Mouse (Mus musculus) ES-Bruce4 (cell line): ENCODE results near the gene Rap1gap2. TPM values are rescaled to one million over a fixed set of nuclear protein-coding genes. Genes with fewer than 3 reads are reported as not detected.
A peak's percentile ranks its signal among the peaks of the same experiment; 100 is the strongest.

Experiments used
- H3K27ac ChIP-seq: 2 replicates; pipeline ENCODE4 v1.5.1; 2012; ENCODE audit warnings: low read length, inconsistent platforms; ENCODE audit not compliant: insufficient read depth
- H3K27me3 ChIP-seq: 2 replicates; pipeline ENCODE4 v1.6.1; 2012; ENCODE audit warnings: mild to moderate bottlenecking, low read length, inconsistent platforms; ENCODE audit not compliant: control insufficient read depth, poor library complexity, insufficient read depth, severe bottlenecking
- H3K36me3 ChIP-seq: 2 replicates; pipeline ENCODE4 v1.6.1; 2012; ENCODE audit warnings: inconsistent platforms, mild to moderate bottlenecking, low read length, moderate library complexity; ENCODE audit not compliant: control insufficient read depth, poor library complexity, insufficient read depth, severe bottlenecking
- H3K4me1 ChIP-seq: one replicate; pipeline ENCODE4 v1.8.1; 2011; ENCODE audit warnings: low read length; ENCODE audit not compliant: control insufficient read depth, insufficient read depth
- H3K4me3 ChIP-seq: 2 replicates; pipeline ENCODE4 v1.5.1; 2011; ENCODE audit warnings: low read depth, mild to moderate bottlenecking, low read length
- H3K9ac ChIP-seq: 2 replicates; pipeline ENCODE4 v1.6.1; 2012; ENCODE audit warnings: low read depth, mild to moderate bottlenecking, inconsistent platforms; ENCODE audit not compliant: poor library complexity, severe bottlenecking
- H3K9me3 ChIP-seq: replicated peaks from 2 replicates; pipeline ENCODE4 v1.6.1; 2012; ENCODE audit warnings: mild to moderate bottlenecking, low read length, inconsistent platforms; ENCODE audit not compliant: control insufficient read depth, poor library complexity, insufficient read depth, severe bottlenecking
- CTCF ChIP-seq: IDR thresholded peaks from one replicate; pipeline ENCODE4 v1.8.1; 2011; ENCODE audit warnings: low read depth, low read length
- EP300 ChIP-seq: IDR thresholded peaks from 2 replicates; pipeline ENCODE4 v1.6.1; 2011; ENCODE audit warnings: low read depth, low read length; ENCODE audit not compliant: insufficient read depth
- POLR2A ChIP-seq: IDR thresholded peaks from one replicate; pipeline ENCODE4 v1.8.1; 2011; ENCODE audit warnings: low read length; ENCODE audit not compliant: insufficient read depth
- polyA plus RNA-seq: library from polyadenylated mRNA; stranded (reverse); fragments of >200 nt; gene quantifications from 2 replicates; pipeline ENCODE4 v1.2.4, GENCODE M21; 2011; ENCODE audit warnings: low read depth; ENCODE audit not compliant: missing spikeins, insufficient read depth, insufficient read length

Rap1gap2 gene
- polyA plus RNA-seq, 1 experiment, result 5.7 TPM

DNA sequence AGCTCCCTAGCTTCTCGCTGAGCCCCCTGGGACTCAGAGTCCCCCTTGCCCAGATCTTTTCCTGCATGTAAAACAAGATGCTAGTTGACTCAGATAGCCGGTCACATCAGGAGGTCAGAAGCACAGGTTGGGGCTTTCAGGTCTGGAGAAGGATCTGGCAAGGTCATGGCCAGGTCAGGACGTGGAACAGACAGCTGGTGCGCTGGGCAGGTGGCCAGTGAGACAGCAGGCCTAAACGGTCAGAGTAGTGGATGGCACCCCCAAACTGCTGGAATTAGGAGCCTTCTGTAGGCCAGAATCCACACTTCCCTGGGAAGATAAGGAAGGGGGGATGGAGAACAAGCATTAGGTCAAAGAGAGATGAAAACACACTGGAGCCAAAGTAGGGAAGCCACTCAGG, 223.5 kb downstream of the Rap1gap2 start:
- Histone ChIP-seq H3K9me3 (no peaks in the 10 kb centered on the region), H3K4me1 (no peaks in the 10 kb centered on the region), H3K27ac (no peak overlapping the region), H3K27me3 (no peaks in the 10 kb centered on the region), H3K36me3 (no peaks in the 10 kb centered on the region), H3K4me3 (no peak overlapping the region), H3K9ac (no peak overlapping the region)
- TF ChIP-seq EP300, result no peak
- TF ChIP-seq CTCF, result no peak
- TF ChIP-seq POLR2A, result no peak

DNA sequence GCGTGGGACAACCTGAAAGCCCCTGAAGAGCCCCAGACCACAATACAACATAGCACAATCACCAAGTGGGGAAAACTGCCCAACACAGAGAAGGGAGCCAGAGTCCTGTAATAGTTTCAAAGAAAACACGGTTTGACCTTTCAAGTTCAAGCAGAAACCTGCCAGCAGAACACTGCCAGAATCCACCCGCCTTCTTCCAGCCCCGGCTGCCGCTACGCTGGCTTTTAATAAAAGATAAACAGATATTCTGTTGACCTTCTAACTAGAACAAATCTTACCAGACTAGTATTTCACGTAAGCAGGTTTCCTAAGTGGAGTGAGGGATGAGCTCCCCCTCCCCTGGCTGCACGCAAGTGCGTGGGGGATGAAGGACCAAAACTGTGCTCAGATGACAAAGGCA, 225.0 kb downstream of the Rap1gap2 start:
- no peak for TF ChIP-seq POLR2A
- no peak for TF ChIP-seq EP300
- no peak for TF ChIP-seq CTCF
- Histone ChIP-seq H3K36me3 (no peaks in the 10 kb centered on the region), H3K4me3 (no peak overlapping the region), H3K9ac (no peak overlapping the region), H3K27me3 (no peaks in the 10 kb centered on the region), H3K4me1 (no peaks in the 10 kb centered on the region), H3K9me3 (no peaks in the 10 kb centered on the region), H3K27ac (no peak overlapping the region)

DNA sequence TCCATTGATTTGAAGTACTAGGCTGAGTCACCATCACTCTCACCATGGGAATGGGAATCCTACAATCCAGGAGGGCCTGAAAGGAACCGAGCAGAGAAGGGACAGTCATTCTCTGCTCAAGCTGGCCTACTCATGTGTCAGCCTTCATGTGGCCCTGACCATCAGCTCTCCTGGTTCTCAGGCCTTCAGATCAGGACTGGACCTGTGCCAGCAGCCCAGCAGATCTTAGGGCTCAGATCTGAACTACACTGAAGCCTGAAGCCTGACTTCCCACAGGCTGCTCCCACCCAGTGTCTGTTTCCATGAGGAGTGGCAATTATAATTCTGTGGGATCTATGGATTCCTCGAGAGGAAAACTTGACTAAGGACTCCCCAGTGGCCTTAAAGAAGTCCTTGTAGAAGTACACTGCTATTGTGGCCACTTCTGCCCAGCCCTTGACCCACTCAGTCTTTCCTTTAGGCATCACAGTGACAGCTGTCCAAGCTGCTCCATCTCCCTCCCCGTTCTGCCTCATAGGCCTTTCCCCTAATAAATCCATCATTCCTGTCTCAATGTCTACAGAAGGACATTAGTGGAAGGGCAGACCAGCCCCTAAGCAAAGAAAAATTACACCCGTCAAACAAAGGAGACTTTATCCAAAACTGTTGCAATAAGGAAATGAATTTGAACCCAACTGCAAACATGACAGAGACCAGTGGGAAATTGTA, 231.4 kb downstream of the Rap1gap2 start:
- no peak for TF ChIP-seq CTCF
- no peak for TF ChIP-seq POLR2A
- no peak for TF ChIP-seq EP300
- no peaks in the 10 kb centered on the region for H3K27me3 ChIP-seq
- no peak overlapping the region for H3K4me3 ChIP-seq
- no peaks in the 10 kb centered on the region for H3K4me1 ChIP-seq
- H3K27ac ChIP-seq, result no peak overlapping the region
- no peak overlapping the region for H3K9ac ChIP-seq
- H3K36me3 ChIP-seq, result no peaks in the 10 kb centered on the region
- no peaks in the 10 kb centered on the region for H3K9me3 ChIP-seq

DNA sequence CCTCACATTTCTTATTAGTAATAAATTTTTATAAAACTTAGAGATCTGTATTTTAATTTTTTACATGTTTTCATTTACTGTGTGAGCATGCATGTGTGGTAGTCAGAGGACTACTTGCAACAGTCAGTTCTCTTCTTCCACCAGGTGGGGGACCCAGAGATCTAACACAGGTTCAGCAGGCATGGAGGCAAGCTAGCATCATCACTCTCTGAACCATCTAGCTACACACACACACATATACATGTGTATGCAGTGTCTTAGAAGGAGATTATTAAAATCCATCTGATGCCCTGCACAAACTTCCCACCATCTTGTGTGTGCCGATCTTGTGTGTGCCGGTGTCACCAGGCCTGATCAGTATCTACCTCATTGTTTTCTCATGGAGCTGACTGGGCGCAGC, 233.9 kb downstream of the Rap1gap2 start:
- Histone ChIP-seq H3K4me1 (no peaks in the 10 kb centered on the region), H3K27ac (no peak overlapping the region), H3K36me3 (no peaks in the 10 kb centered on the region), H3K9me3 (no peaks in the 10 kb centered on the region), H3K27me3 (no peaks in the 10 kb centered on the region), H3K4me3 (no peak overlapping the region), H3K9ac (no peak overlapping the region)
- peak; percentile 60 for TF ChIP-seq CTCF
- no peak for TF ChIP-seq POLR2A

DNA sequence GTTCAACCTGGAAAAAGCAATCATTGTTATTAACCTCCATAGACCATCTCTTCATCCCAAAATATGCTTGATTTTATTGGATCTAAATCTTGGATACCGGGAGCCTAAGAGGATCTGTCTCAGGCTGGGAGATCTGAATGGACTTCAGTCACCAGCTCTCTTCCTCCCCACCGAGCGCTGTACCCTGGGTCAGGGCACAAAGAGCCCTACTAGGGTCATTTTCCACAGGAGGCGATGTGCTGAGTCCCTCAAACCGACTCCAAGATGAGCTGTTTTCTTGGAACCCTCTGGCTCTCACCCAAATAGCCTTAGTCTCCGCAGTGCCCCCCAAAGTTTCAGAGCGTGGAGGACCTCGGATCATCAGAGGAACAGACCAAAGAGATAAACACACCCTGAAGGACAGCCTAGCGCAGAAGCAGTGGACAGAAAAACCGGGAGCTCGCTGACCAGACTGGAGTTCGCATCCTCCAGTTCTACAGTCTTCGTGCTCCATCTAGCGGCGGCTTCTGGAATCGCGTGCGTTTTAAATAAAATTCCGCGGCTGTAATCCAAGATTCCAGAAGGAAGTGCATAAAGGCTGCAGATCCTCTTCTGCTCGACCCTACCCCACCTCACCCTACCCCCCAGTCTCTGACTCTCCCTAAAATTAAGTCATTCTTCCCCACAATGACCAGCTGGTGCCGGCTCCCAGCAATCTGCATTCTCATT, 239.2 kb downstream of the Rap1gap2 start:
- Histone ChIP-seq H3K36me3 (no peaks in the 10 kb centered on the region), H3K27ac (no peak overlapping the region), H3K9me3 (no peaks in the 10 kb centered on the region), H3K9ac (no peak overlapping the region), H3K4me3 (no peak overlapping the region), H3K27me3 (no peaks in the 10 kb centered on the region; the same call in 1 of the 2 replicates), H3K4me1 (no peaks in the 10 kb centered on the region)
- TF ChIP-seq POLR2A (no peak), EP300 (no peak), CTCF (peak; percentile 71)

DNA sequence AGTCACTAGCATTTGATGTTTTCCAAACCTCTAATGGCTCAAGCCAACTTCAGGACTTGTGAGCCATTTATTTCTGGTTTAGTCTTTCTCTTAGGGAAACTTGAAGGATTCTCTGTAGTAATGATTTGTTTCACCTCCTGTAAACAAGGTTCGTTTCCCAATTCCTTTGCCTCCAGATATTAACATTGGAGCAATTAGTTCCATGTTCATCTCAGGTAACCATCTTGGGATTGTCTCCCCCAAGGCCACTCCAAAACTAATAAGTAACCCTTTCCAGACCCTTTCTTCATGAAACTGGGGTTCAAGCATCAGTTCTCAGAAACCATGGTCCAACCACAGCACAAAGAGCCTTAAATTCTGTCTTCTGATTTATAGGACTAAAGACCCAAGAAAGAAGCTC, 248.9 kb downstream of the Rap1gap2 start, which contains the start of gene Olfr412:
Gene Olfr412, plus strand, starts transcription at position 301 of the 400 bp plus-strand sequence.
- Histone ChIP-seq H3K4me3 (no peak within 1 kb of the TSS), H3K36me3 (no peaks in the 10 kb centered on the region), H3K27ac (no peak within 1 kb of the TSS), H3K9ac (no peak within 1 kb of the TSS), H3K27me3 (no peaks in the 10 kb centered on the region; the same call in 1 of the 2 replicates), H3K4me1 (no peaks in the 10 kb centered on the region), H3K9me3 (no peaks in the 10 kb centered on the region)
- TF ChIP-seq POLR2A, result no peak
- TF ChIP-seq EP300, result no peak
- no peak for TF ChIP-seq CTCF
